Mouse (Mus musculus): Measurements from ENCODE around the gene Phrf1. TPM values are rescaled to one million over a fixed set of nuclear protein-coding genes. Genes with fewer than 3 reads are reported as not detected.

The Phrf1 gene
- total and polyA plus RNA-seq, 3 experiments, result 10.2 to 32.1 (median 26.8) TPM

- no peak overlapping the region for H3K9ac ChIP-seq (ENCODE audit: low read depth, low read length)
- no peak overlapping the region for H3K27ac ChIP-seq
- 83% methylated on average over 3 of the region's 3 CpGs for WGBS
- H3K36me3 ChIP-seq (ENCODE audit: control insufficient read depth, insufficient read depth, low read length), result no peaks in the 10 kb centered on the region
- intact Hi-C loops (cut with DNase I), result no loop called here
- no peak for DNase-seq
- H3K4me3 ChIP-seq, result no peak overlapping the region
- H3K4me1 ChIP-seq (ENCODE audit: control insufficient read depth, insufficient read depth, low read length), result peaks cover 2% of the 10 kb centered on the region
- no peaks in the 10 kb centered on the region for H3K79me2 ChIP-seq (replicated peaks; ENCODE audit: control insufficient read depth, insufficient read depth, low read length)
- H3K27me3 ChIP-seq (ENCODE audit: control insufficient read depth, insufficient read depth, low read length), result no peaks in the 10 kb centered on the region
- TF ChIP-seq CTCF (IDR thresholded peaks at IDR 0.05) (no peak), POLR2A (IDR thresholded peaks at IDR 0.05; ENCODE audit: insufficient read depth, low read depth, low read length) (no peak), EP300 (IDR thresholded peaks at IDR 0.05; ENCODE audit: insufficient read depth, low read depth, low read length) (no peak)
These were observed 42.0 kb downstream of the Phrf1 start for GRCm38 (mm10) chr7:141270631-141271030.

- no peak overlapping the region for H3K27ac ChIP-seq
- no peak overlapping the region for H3K9ac ChIP-seq (ENCODE audit: low read depth, low read length)
- H3K36me3 ChIP-seq (ENCODE audit: control insufficient read depth, insufficient read depth, low read length), result no peaks in the 10 kb centered on the region
- DNase-seq, result no peak
- intact Hi-C loops (cut with DNase I), result no loop called here
- no peaks in the 10 kb centered on the region for H3K4me1 ChIP-seq (ENCODE audit: control insufficient read depth, insufficient read depth, low read length)
- WGBS, result 84% methylated on average over 9 of the region's 9 CpGs
- H3K4me3 ChIP-seq, result no peak overlapping the region
- peaks cover 1% of the 10 kb centered on the region; the same call in 1 of the 2 replicates for H3K27me3 ChIP-seq (ENCODE audit: control insufficient read depth, insufficient read depth, low read length)
- TF ChIP-seq CTCF (IDR thresholded peaks at IDR 0.05), result no peak
- no peak for TF ChIP-seq EP300 (IDR thresholded peaks at IDR 0.05; ENCODE audit: insufficient read depth, low read depth, low read length)
- no peak for TF ChIP-seq POLR2A (IDR thresholded peaks at IDR 0.05; ENCODE audit: insufficient read depth, low read depth, low read length)
- no peaks in the 10 kb centered on the region for H3K79me2 ChIP-seq (replicated peaks; ENCODE audit: control insufficient read depth, insufficient read depth, low read length)
These were observed 46.8 kb downstream of the Phrf1 start for GRCm38 (mm10) chr7:141275356-141275755.

- no peak within 1 kb of the TSS for H3K27ac ChIP-seq
- no peak within 1 kb of the TSS for H3K9ac ChIP-seq (ENCODE audit: low read depth, low read length)
- TF ChIP-seq EP300 (IDR thresholded peaks at IDR 0.05; ENCODE audit: insufficient read depth, low read depth, low read length) (no peak), POLR2A (IDR thresholded peaks at IDR 0.05; ENCODE audit: insufficient read depth, low read depth, low read length) (no peak), CTCF (IDR thresholded peaks at IDR 0.05) (no peak)
- 69% methylated on average over 11 of the region's 11 CpGs for WGBS
- no peaks in the 10 kb centered on the region for H3K79me2 ChIP-seq (replicated peaks; ENCODE audit: control insufficient read depth, insufficient read depth, low read length)
- intact Hi-C loops (cut with DNase I), result no loop called here
- no peak for DNase-seq
- no peak within 1 kb of the TSS for H3K4me3 ChIP-seq
- H3K36me3 ChIP-seq (ENCODE audit: control insufficient read depth, insufficient read depth, low read length), result no peaks in the 10 kb centered on the region
- no peaks in the 10 kb centered on the region for H3K4me1 ChIP-seq (ENCODE audit: control insufficient read depth, insufficient read depth, low read length)
- H3K27me3 ChIP-seq (ENCODE audit: control insufficient read depth, insufficient read depth, low read length), result peaks cover 1% of the 10 kb centered on the region; the same call in 1 of the 2 replicates
These were observed 48.0 kb downstream of the Phrf1 start, which contains the start of gene Cdhr5 for GRCm38 (mm10) chr7:141276546-141276945. Gene Cdhr5, minus strand, starts transcription at chr7:141276786.

GRCm38 (mm10) chr7:141277701-141278678, 49.4 kb downstream of the Phrf1 start:
- Histone ChIP-seq H3K4me1 (ENCODE audit: control insufficient read depth, insufficient read depth, low read length) (no peaks in the 10 kb centered on the region), H3K9ac (ENCODE audit: low read depth, low read length) (no peak overlapping the region)

GRCm38 (mm10) chr7:141278766-141279590, 50.4 kb downstream of the Phrf1 start, which contains the start of gene Sct:
Gene Sct, minus strand, starts transcription at chr7:141279133.
- Histone ChIP-seq H3K9ac (ENCODE audit: low read depth, low read length) (peak within 1 kb of the TSS; percentile 20), H3K27ac (no peak within 1 kb of the TSS), H3K4me3 (peak within 1 kb of the TSS; percentile 20), H3K79me2 (replicated peaks; ENCODE audit: control insufficient read depth, insufficient read depth, low read length) (no peaks in the 10 kb centered on the region), H3K36me3 (ENCODE audit: control insufficient read depth, insufficient read depth, low read length) (no peaks in the 10 kb centered on the region), H3K4me1 (ENCODE audit: control insufficient read depth, insufficient read depth, low read length) (no peaks in the 10 kb centered on the region), H3K27me3 (ENCODE audit: control insufficient read depth, insufficient read depth, low read length) (peaks cover 1% of the 10 kb centered on the region; the same call in 1 of the 2 replicates)
- TF ChIP-seq CTCF (IDR thresholded peaks at IDR 0.05) (peak; percentile 46), POLR2A (IDR thresholded peaks at IDR 0.05; ENCODE audit: insufficient read depth, low read depth, low read length) (no peak)
- WGBS, result 10% methylated on average over 46 of the region's 46 CpGs
- no peak for DNase-seq
- intact Hi-C loops (cut with DNase I), result no loop called here

More at GRCm38 (mm10) chr7:141277701-141278678, 49.4 kb downstream of the Phrf1 start:
- Histone ChIP-seq H3K36me3 (ENCODE audit: control insufficient read depth, insufficient read depth, low read length) (no peaks in the 10 kb centered on the region), H3K27ac (no peak overlapping the region), H3K79me2 (replicated peaks; ENCODE audit: control insufficient read depth, insufficient read depth, low read length) (no peaks in the 10 kb centered on the region), H3K27me3 (ENCODE audit: control insufficient read depth, insufficient read depth, low read length) (peaks cover 1% of the 10 kb centered on the region; the same call in 1 of the 2 replicates), H3K4me3 (no peak overlapping the region)
- TF ChIP-seq CTCF (IDR thresholded peaks at IDR 0.05) (no peak), POLR2A (IDR thresholded peaks at IDR 0.05; ENCODE audit: insufficient read depth, low read depth, low read length) (no peak), EP300 (IDR thresholded peaks at IDR 0.05; ENCODE audit: insufficient read depth, low read depth, low read length) (no peak)
- intact Hi-C loops (cut with DNase I), result no loop called here
- 81% methylated on average over 11 of the region's 11 CpGs for WGBS
- DNase-seq, result no peak
